Mouse (Mus musculus): Measurements from ENCODE around the gene Abhd6. TPM values are rescaled to one million over a fixed set of nuclear protein-coding genes. Genes with fewer than 3 reads are reported as not detected.

Abhd6 gene
- polyA plus RNA-seq, 1 experiment from 2014 or later, result 40.1 TPM

DNA sequence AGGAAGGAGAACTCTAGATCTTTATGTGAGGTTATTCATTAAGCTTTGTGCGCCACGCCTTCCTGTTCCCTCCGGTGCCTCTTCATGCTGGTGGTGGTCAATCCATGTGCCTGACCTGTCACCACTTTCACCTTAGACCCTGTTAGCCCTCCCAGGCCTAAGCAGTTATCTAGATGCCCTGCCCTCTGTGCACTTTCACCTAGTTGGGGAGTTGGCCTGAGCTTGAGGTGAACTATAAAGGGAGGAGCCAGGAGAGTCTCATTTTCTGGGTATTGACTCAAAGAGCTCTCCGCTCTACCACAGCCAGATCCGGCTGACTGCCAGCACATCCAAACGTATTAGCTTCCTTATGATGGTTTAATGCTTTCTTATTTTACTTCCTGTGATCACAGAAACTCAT is 13.6 kb downstream of the Abhd6 start:
- H3K27ac ChIP-seq (replicated peaks), result no peak overlapping the region
- no peaks in the 10 kb centered on the region for H3K27me3 ChIP-seq (replicated peaks)
- WGBS, result 90% methylated on average over 6 of the region's 6 CpGs
- ATAC-seq (ENCODE audit: low FRiP score), result no peak
- H3K9ac ChIP-seq (replicated peaks), result no peak overlapping the region
- H3K36me3 ChIP-seq, result no peaks in the 10 kb centered on the region
- H3K4me3 ChIP-seq (replicated peaks), result no peak overlapping the region
- no peaks in the 10 kb centered on the region for H3K4me1 ChIP-seq
- H3K4me2 ChIP-seq, result no peak overlapping the region
- no peaks in the 10 kb centered on the region for H3K9me3 ChIP-seq (replicated peaks)

DNA sequence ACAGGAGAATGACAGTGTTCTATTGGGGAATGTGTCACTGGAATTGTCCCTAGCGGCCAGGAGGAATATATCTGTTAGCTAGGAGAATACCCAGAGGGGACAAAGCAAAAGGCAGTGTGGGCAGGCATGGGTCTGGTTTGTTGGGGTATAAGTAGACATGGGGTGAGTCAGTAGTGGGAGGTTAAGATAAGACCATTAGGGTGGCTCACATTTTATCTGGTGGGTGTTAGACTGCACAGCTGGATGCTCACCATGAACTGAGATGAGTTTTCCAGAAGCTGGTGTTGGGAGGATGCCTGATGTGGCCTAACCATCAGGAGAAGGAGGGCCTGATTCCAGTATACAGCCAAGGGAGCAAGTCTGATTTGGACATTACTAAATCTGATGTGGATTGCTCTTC is 14.2 kb downstream of the Abhd6 start:
- no peaks in the 10 kb centered on the region for H3K4me1 ChIP-seq
- ATAC-seq (ENCODE audit: low FRiP score), result no peak
- no peak overlapping the region for H3K4me2 ChIP-seq
- 93% methylated on average over 1 of the region's 1 CpGs for WGBS
- no peaks in the 10 kb centered on the region for H3K36me3 ChIP-seq
- H3K27me3 ChIP-seq (replicated peaks), result no peaks in the 10 kb centered on the region
- no peak overlapping the region for H3K9ac ChIP-seq (replicated peaks)
- no peak overlapping the region for H3K4me3 ChIP-seq (replicated peaks)
- no peaks in the 10 kb centered on the region for H3K9me3 ChIP-seq (replicated peaks)
- no peak overlapping the region for H3K27ac ChIP-seq (replicated peaks)

DNA sequence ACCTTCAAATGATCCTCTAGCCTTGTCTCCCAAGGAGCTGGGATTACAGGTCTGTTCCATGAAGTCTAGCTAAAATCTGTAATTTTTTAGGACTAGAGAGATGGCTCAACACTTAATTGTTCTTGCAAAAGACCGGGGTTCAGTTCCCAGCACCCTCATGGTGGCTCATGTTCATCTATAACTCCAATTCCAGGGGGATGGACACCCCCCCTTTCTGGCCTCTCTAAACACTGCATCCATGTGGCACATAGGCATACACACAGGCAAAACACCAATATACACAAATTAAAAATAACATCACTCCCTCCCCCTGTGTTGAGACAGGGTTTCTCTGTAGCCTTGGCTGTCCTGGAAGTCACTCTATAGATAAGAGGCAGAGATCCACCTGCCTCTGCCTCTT is 17.3 kb downstream of the Abhd6 start:
- no peak overlapping the region for H3K27ac ChIP-seq (replicated peaks)
- H3K4me3 ChIP-seq (replicated peaks), result no peak overlapping the region
- no peak for ATAC-seq (ENCODE audit: low FRiP score)
- H3K9ac ChIP-seq (replicated peaks), result no peak overlapping the region
- no peaks in the 10 kb centered on the region for H3K9me3 ChIP-seq (replicated peaks)
- H3K27me3 ChIP-seq (replicated peaks), result no peaks in the 10 kb centered on the region
- no peaks in the 10 kb centered on the region for H3K36me3 ChIP-seq
- no peaks in the 10 kb centered on the region for H3K4me1 ChIP-seq
- H3K4me2 ChIP-seq, result no peak overlapping the region
- 100% methylated on average over 1 of the region's 1 CpGs for WGBS

DNA sequence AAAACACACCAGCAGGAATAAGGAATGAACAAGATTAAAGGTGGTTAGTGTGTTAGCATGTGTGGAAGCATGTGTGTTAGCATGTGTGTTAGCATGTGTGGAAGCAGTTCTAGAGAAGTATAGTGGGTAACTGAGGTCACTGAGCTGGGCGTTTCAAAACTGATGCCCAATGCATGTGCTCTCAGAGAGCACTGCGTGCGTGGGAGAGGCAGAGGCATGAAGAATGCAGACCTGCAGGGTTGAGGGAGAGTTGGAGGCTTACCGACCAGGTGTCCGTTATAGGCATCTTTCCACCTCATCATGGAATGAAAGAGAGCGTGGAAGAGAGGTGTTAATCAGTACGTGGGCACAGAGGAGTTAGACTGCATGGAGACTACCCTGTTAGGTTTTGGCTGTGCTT is 17.8 kb downstream of the Abhd6 start:
- 92% methylated on average over 7 of the region's 7 CpGs for WGBS
- no peak for ATAC-seq (ENCODE audit: low FRiP score)
- H3K36me3 ChIP-seq, result no peaks in the 10 kb centered on the region

DNA sequence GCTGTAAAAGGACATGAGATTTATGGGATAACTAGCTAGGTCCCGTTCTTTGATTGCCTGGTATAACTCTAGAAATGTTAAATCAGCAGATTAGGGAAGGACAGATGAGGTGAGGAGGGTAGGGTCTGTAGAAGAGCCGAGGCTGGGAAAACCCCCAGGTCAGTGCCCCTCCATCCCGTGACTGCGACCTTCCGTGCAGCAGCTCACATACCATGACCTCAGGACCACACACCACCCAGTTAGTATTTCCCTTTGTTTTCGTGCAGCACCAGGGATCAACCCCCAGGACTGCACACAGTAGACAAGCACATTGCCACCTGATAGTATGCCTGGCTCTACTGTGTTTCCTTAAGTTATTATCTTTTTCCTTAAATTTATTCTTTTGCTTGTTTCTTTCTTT is 21.8 kb downstream of the Abhd6 start:
- Histone ChIP-seq H3K36me3 (peaks cover 7% of the 10 kb centered on the region; the same call in 1 of the 2 replicates), H3K4me1 (no peaks in the 10 kb centered on the region), H3K4me2 (no peak overlapping the region), H3K27ac (replicated peaks) (no peak overlapping the region), H3K9me3 (replicated peaks) (no peaks in the 10 kb centered on the region), H3K4me3 (replicated peaks) (no peak overlapping the region), H3K9ac (replicated peaks) (no peak overlapping the region), H3K27me3 (replicated peaks) (no peaks in the 10 kb centered on the region)
- no peak for ATAC-seq (ENCODE audit: low FRiP score)
- 54% methylated on average over 6 of the region's 6 CpGs for WGBS

More for the DNA sequence above, 17.8 kb downstream of the Abhd6 start:
- no peaks in the 10 kb centered on the region for H3K27me3 ChIP-seq (replicated peaks)
- no peak overlapping the region for H3K4me3 ChIP-seq (replicated peaks)
- no peak overlapping the region for H3K4me2 ChIP-seq
- no peak overlapping the region for H3K27ac ChIP-seq (replicated peaks)
- no peaks in the 10 kb centered on the region for H3K9me3 ChIP-seq (replicated peaks)
- H3K4me1 ChIP-seq, result no peaks in the 10 kb centered on the region
- no peak overlapping the region for H3K9ac ChIP-seq (replicated peaks)

DNA sequence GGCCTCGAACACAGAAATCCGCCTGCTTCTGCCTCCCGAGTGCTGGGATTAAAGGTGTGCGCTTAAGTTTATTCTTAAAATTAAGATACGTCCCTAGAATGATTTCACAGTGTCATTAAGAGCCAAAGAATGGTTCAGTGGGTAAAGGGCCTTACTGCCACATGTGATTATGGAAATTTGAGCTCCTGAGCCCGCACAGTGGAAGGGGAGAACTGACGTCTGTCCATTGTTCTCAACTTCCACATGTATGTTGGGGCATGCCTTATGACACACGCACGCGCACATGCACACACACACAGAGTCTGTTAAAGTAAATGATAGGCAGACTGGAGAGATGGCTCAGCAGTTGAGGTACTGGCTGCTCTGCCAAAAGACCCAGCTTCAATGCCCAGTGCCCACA is 22.2 kb downstream of the Abhd6 start:
- no peak overlapping the region for H3K4me2 ChIP-seq
- no peaks in the 10 kb centered on the region for H3K27me3 ChIP-seq (replicated peaks)
- no peak overlapping the region for H3K4me3 ChIP-seq (replicated peaks)
- no peaks in the 10 kb centered on the region for H3K9me3 ChIP-seq (replicated peaks)
- H3K36me3 ChIP-seq, result peaks cover 7% of the 10 kb centered on the region; the same call in 1 of the 2 replicates
- H3K27ac ChIP-seq (replicated peaks), result no peak overlapping the region
- WGBS, result 93% methylated on average over 10 of the region's 10 CpGs
- no peaks in the 10 kb centered on the region for H3K4me1 ChIP-seq
- H3K9ac ChIP-seq (replicated peaks), result no peak overlapping the region
- ATAC-seq (ENCODE audit: low FRiP score), result no peak

DNA sequence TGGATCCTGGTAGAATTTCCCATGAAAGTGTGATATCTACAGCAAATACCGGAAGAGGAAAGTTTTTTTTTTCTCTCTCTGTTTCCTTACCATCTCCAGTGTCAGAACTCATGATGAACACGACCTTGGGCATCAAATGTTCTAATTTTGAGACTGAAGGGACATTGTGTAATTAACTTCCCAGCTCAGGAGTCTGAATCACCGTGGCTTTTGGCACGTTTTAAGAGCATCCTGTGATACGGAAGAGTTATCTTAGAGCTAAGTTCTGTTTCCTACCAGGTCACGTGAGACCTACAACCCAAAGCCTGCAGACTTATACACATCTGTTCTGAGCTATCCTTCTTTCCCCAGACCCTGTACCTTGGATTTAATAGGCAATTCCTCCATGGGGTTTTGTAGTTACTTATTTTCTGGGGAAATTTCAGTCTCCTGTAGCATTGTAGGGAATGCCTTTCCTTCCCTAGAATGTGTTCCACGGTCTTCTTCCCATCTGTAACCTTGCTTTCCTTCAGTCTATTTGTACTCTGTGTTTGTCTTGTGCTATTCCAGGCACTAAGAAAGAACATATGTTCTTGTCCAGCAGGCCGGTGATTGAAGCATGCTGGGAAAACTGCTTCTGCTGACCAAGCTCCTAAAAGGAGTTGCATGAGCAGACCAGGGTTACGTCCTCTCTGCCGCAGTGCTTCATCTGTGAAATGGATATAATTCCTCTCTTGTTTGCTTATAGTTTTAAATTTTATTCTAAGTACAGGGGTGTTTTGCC is 24.2 kb downstream of the Abhd6 start:
- 84% methylated on average over 10 of the region's 10 CpGs for WGBS
- Histone ChIP-seq H3K4me3 (replicated peaks) (no peak overlapping the region), H3K4me1 (no peaks in the 10 kb centered on the region), H3K27me3 (replicated peaks) (no peaks in the 10 kb centered on the region), H3K4me2 (no peak overlapping the region), H3K36me3 (peaks cover 7% of the 10 kb centered on the region; the same call in 1 of the 2 replicates), H3K9me3 (replicated peaks) (no peaks in the 10 kb centered on the region), H3K9ac (replicated peaks) (no peak overlapping the region), H3K27ac (replicated peaks) (no peak overlapping the region)
- no peak for ATAC-seq (ENCODE audit: low FRiP score)

DNA sequence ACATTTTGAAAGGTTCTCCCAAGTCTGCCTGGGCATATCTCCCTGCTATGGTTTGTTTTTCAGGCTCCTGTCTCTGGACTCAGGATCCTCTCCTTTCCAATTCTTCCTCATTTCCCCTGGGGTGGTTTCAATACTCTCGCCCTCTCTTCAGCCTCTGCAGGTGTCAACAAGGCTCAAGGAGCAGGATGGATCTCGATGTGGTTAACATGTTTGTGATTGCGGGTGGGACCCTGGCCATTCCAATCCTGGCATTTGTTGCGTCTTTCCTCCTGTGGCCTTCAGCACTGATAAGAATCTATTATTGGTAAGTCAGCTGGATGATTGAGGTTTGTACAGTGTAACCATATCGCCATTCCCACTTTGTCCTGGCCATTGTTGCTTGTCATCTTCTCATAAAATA is 25.4 kb downstream of the Abhd6 start:
- no peaks in the 10 kb centered on the region for H3K27me3 ChIP-seq (replicated peaks)
- H3K4me1 ChIP-seq, result no peaks in the 10 kb centered on the region
- H3K9me3 ChIP-seq (replicated peaks), result no peaks in the 10 kb centered on the region
- no peak overlapping the region for H3K27ac ChIP-seq (replicated peaks)
- no peak overlapping the region for H3K4me3 ChIP-seq (replicated peaks)
- WGBS, result 95% methylated on average over 5 of the region's 5 CpGs
- H3K36me3 ChIP-seq, result peaks cover 7% of the 10 kb centered on the region; the same call in 1 of the 2 replicates
- no peak for ATAC-seq (ENCODE audit: low FRiP score)
- no peak overlapping the region for H3K9ac ChIP-seq (replicated peaks)
- no peak overlapping the region for H3K4me2 ChIP-seq

DNA sequence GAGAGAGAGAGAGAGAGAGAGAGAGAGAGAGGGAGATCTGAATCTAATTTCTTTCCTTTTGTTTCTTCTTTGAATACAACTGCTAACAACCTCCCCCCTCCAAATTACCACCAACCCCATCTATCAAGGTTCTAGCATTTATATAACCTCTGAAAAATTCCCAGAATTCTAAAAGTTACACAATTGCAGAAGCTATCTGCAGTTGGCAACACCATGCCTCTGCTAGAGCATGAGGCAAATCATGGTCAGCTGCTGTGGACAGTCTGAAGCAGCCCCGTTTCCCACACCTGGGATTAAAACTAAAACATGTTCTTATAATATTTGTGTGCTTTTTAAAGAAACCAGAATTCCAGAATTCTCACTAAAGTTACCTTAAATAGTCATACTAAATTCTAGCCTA is 27.1 kb downstream of the Abhd6 start:
- no peak overlapping the region for H3K4me3 ChIP-seq (replicated peaks)
- no peaks in the 10 kb centered on the region for H3K27me3 ChIP-seq (replicated peaks)
- WGBS, result 97% methylated on average over 1 of the region's 1 CpGs
- H3K27ac ChIP-seq (replicated peaks), result no peak overlapping the region
- H3K9ac ChIP-seq (replicated peaks), result no peak overlapping the region
- H3K9me3 ChIP-seq (replicated peaks), result no peaks in the 10 kb centered on the region
- ATAC-seq (ENCODE audit: low FRiP score), result no peak
- H3K36me3 ChIP-seq, result peaks cover 7% of the 10 kb centered on the region; the same call in 1 of the 2 replicates
- H3K4me1 ChIP-seq, result no peaks in the 10 kb centered on the region
- no peak overlapping the region for H3K4me2 ChIP-seq

DNA sequence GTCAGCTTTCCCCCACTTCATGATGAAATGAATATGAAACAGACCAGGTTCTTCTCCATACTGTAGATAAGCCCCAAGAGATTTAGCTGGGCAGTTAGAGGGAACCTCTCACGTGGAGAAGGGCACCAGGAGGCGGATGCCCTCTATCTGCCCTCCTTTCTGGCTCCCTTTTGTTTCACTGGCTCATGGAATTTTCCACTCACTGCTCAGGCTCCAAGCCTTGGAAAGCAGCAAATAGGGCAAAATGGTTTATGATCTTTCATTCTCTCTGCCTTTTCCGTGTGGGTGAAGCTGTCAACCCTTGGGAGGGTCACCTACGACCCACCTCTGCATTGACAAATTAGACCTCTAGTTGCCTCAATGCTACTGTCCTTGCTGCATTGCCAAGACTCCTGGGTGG is 27.8 kb downstream of the Abhd6 start:
- 26% methylated on average over 4 of the region's 4 CpGs for WGBS
- H3K4me1 ChIP-seq, result no peaks in the 10 kb centered on the region
- no peak overlapping the region for H3K4me2 ChIP-seq
- no peak overlapping the region for H3K4me3 ChIP-seq (replicated peaks)
- no peak overlapping the region for H3K9ac ChIP-seq (replicated peaks)
- no peak for ATAC-seq (ENCODE audit: low FRiP score)
- H3K27me3 ChIP-seq (replicated peaks), result no peaks in the 10 kb centered on the region
- peaks cover 7% of the 10 kb centered on the region; the same call in 1 of the 2 replicates for H3K36me3 ChIP-seq
- H3K9me3 ChIP-seq (replicated peaks), result no peaks in the 10 kb centered on the region
- 0 out of 2 replicates have a peak overlapping the region, but pooled peaks have one; percentile 3 for H3K27ac ChIP-seq (replicated peaks)

DNA sequence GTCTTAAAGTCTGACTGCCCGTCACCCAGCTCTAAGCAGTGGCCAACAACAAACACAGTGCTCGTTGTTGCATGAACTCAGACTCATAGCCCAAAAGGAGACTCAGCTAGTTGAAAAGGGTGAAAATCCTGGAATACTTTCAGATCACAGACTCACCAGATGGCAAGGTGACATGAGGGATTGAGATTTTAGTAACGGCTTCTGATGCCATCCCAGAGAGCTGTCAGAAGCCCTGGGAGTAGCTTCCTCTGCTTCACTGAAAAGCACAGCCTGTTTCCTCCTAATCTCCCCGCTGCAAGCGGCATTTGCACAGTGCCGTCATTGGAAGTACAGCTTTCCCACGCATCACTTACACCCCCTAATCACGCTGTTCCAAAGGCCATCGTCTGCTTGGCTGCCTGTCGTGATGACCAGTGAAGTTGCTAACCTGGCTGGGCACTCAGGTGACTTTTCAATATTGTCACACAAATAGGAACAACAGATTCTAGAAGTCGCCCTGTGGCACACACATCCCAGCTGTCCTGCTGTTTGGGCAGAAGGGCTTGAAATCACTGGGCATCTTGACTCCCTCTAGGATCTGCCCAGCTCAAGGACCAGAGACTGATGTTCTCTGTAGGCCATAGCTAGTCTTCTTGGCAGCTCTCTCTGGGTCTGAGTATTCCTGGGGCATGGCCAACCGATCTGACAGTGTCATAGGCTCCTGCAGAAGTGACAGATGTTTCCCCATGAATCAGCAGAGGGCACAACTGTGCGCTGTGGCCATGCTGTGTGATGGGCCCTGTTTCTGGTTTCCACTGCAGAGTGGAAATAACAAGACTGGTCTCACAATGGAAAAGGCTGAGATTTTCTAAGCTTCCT is 29.6 kb downstream of the Abhd6 start:
- no peak overlapping the region; the same call in 1 of the 2 replicates for H3K27ac ChIP-seq (replicated peaks)
- WGBS, result 71% methylated on average over 13 of the region's 13 CpGs
- H3K27me3 ChIP-seq (replicated peaks), result no peaks in the 10 kb centered on the region
- no peak overlapping the region for H3K4me2 ChIP-seq
- peaks cover 7% of the 10 kb centered on the region; the same call in 1 of the 2 replicates for H3K36me3 ChIP-seq
- ATAC-seq (ENCODE audit: low FRiP score), result no peak
- no peaks in the 10 kb centered on the region for H3K4me1 ChIP-seq
- H3K4me3 ChIP-seq (replicated peaks), result no peak overlapping the region
- no peaks in the 10 kb centered on the region for H3K9me3 ChIP-seq (replicated peaks)
- H3K9ac ChIP-seq (replicated peaks), result no peak overlapping the region

DNA sequence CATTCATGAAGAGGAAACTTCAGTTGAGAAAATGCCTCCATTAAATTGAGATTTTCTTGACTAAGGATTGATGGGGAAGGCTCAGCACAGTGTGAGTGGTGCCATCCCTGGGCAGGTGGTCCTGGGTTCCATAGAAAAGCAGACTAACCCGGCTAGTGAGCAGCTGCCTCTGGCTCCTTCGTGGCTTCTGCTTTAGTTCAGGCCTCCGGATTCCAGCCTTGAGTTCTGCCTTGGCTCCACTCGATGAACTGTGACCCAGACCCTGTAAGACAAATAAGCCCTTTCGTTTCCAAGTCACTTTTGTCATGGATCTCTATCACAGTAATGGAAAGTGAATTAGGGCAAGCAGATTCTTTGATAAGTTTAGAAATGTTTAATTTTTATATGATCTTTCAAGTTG is 31.9 kb downstream of the Abhd6 start:
- H3K27ac ChIP-seq (replicated peaks), result no peak overlapping the region
- H3K9me3 ChIP-seq (replicated peaks), result no peaks in the 10 kb centered on the region
- no peak overlapping the region for H3K4me3 ChIP-seq (replicated peaks)
- H3K27me3 ChIP-seq (replicated peaks), result no peaks in the 10 kb centered on the region
- WGBS, result 78% methylated on average over 5 of the region's 5 CpGs
- no peaks in the 10 kb centered on the region for H3K4me1 ChIP-seq
- no peak overlapping the region for H3K4me2 ChIP-seq
- no peak for ATAC-seq (ENCODE audit: low FRiP score)
- H3K9ac ChIP-seq (replicated peaks), result no peak overlapping the region
- no peaks in the 10 kb centered on the region for H3K36me3 ChIP-seq

Data from neural tube, embryonic 15.5 days (tissue).